Mouse (Mus musculus): ENCODE results near the gene Gm17268.
A peak's percentile ranks its signal among the peaks of the same experiment; 100 is the strongest.

Gm17268 gene

GRCm38 (mm10) chr11:82030171-82030570, 8.2 kb downstream of the Gm17268 start:
- no peak for DNase-seq (ENCODE audit: low spot score)

GRCm38 (mm10) chr11:82023769-82024168, 14.6 kb downstream of the Gm17268 start:
- DNase-seq (ENCODE audit: low spot score) = no peak

DNA sequence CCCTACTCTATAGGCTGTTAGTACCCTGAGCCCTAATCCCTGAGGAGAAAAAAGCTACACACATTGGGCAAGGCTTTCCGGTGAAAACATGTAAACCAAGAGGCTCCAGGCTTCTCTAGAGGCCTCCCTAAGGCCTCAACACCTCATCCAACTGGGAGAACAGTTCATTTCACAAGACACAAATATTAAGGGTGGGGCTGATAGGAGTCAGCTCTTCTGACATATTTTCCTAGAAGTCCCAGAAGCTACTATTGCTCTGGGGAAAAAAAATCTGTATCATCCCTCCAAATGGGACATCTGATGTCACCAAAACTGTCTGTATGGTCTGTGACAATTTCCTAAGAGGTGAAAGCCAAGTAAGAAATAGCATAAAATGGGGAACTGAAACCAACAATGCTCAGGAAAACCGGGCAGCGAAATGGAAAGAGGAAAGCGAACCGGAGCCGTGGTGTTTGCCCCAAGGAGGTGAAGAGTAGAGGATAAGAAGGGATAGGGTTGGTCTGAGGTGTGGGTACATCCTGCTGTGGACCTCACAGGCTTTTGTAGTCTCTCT, 15.8 kb downstream of the Gm17268 start:
- DNase-seq (ENCODE audit: low spot score) = no peak

DNA sequence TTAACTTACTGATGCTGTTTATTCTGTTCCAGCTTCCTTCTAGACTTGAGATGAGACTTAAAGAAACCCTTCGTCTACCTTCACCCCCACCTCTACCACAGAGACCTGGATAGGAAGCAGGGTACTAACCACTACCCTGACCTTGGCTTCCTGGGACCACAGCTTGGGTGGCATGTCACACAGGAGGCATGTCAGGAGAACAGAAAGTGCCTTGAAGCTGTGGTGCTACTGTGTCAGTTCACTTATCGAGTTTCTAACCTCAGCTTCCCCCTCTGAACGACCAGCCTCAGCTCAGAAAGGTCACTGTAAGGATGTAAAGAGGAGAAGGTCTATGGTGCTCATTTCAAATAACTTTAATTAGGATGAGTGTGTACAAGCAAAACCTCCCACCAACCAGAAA, 17.0 kb downstream of the Gm17268 start:
- DNase-seq (ENCODE audit: low spot score) = no peak

GRCm38 (mm10) chr11:82019793-82020192, 18.6 kb downstream of the Gm17268 start:
- no peak for DNase-seq (ENCODE audit: low spot score)

- DNase-seq (ENCODE audit: low spot score) = no peak
Measured at GRCm38 (mm10) chr11:82019389-82019788, 19.0 kb downstream of the Gm17268 start.

GRCm38 (mm10) chr11:82016181-82016780, 22.1 kb downstream of the Gm17268 start:
- no peak for DNase-seq (ENCODE audit: low spot score)

DNA sequence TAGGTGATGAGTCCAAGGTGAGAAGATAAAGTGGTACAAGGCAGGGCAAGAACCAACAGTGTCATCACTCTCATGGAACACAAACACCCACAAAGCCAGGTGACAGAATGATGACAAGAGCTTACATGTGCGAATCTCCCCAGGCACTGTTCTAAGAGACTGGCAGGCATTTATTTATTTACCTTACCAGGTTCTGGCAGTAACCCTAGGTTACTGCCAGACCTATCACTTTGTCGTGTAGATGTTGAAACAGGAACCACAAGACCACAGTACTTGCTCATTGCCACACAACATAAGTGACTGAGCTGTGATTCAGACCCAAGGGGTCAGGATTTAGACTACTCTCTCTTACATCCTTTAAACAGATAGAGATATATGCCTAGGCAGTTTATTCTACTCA, 23.3 kb downstream of the Gm17268 start:
- no peak for DNase-seq (ENCODE audit: low spot score)

- DNase-seq (ENCODE audit: low spot score) = no peak
Measured at GRCm38 (mm10) chr11:82013756-82014155, 24.6 kb downstream of the Gm17268 start.

DNA sequence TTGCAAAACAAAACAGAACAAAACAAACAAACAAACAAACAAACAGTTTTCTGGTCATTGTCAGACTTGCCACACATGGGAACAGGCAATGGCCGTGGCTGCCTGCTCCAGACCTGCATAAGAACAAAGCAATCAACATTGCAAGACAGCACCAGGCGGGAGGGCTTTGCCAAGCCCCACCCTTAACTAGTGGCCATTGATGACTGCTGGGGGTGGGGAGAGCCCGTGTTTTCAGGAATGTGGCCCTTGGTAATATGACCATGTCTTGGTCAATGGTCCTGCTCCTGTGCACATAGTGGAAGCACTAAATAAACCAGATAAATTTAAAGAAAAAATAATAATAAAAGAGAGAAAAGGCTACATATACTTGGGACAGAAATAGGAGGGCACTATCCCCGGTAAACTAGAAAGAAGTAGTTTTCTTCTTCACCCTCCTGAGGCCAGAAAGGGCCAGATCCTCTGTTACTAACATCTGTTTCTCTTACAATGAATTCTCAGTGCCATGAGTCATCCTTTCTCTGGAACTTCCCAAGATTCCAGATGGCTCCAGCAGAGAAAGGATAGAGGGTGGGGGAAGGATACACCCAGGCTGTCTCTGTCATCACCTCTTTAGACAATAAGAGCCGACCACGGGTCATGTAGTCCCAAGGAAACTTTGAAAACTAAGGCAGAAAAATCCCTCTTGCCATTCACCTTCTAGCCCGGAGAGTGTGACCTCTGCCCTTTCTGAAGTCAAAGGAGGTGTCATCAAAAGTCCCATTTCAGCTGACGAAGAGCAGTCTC, 26.8 kb downstream of the Gm17268 start:
- DNase-seq (ENCODE audit: low spot score) = no peak

- no peak for DNase-seq (ENCODE audit: low spot score)
Measured at GRCm38 (mm10) chr11:82010115-82010514, 28.2 kb downstream of the Gm17268 start.

- DNase-seq (ENCODE audit: low spot score) = peak; percentile 34
Measured at GRCm38 (mm10) chr11:82006796-82007423, 31.5 kb downstream of the Gm17268 start.

- DNase-seq (ENCODE audit: low spot score) = no peak
Measured at GRCm38 (mm10) chr11:82004810-82005209, 33.6 kb downstream of the Gm17268 start.

GRCm38 (mm10) chr11:82000581-82000980, 37.8 kb downstream of the Gm17268 start:
- DNase-seq (ENCODE audit: low spot score) = no peak

DNA sequence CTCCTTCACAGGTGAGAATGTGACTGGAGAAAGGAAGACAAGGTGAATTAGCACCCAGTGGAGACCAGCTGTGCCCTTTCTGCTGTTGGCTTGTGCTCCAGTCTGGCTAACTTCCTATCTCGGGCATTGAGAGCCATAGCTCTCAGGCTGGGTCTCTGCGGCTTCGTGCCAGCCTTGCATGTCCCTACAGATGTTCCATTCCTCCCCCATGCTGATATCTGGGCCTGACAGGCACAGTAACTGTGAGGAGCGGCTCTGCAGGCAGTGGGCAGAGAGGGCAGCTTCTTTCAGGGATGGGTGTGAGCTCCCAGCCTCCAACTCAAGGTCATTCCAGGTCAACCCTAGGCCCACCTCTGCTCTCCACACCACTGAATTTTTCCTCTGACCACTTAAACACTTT, 38.9 kb downstream of the Gm17268 start:
- no peak for DNase-seq (ENCODE audit: low spot score)

DNA sequence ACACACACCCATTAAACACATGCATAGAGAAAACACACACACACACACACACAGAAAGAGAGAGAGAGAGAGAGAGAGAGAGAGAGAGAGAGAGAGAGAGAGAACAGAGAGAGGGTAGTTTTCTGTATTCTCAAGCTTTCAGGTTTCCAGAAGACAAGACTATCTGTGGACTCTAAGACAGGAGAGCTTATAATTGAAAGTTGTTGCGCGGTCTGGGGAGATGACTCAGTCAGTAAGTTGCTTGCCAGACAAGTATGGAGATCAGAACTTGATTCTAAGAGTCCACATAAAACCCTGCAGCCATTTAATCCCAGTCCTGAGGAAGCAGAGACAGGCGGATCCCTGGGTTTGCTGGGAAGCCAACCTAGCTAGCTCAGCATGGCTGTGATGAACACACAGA, 39.7 kb downstream of the Gm17268 start:
- DNase-seq (ENCODE audit: low spot score) = no peak

DNA sequence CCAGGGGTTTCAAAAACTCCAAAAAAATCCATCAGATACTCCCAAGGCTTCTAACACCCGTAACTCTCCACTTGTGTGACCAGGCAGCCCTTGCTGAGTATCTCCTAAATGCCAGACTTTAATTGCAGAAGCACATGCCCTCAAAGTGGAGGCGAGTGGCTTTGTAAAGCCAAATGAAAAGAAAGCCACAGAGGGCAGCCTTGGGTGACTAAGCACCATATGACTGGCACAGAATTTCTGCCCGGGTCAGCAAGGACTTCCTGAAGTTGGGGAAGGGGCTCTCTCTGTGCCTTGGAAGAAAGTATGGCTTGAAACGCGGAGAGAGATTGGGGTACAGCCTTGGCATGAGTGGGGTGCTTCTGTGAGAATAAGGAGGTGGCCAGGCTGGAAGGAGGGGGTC, 41.3 kb downstream of the Gm17268 start:
- DNase-seq (ENCODE audit: low spot score) = no peak

DNA sequence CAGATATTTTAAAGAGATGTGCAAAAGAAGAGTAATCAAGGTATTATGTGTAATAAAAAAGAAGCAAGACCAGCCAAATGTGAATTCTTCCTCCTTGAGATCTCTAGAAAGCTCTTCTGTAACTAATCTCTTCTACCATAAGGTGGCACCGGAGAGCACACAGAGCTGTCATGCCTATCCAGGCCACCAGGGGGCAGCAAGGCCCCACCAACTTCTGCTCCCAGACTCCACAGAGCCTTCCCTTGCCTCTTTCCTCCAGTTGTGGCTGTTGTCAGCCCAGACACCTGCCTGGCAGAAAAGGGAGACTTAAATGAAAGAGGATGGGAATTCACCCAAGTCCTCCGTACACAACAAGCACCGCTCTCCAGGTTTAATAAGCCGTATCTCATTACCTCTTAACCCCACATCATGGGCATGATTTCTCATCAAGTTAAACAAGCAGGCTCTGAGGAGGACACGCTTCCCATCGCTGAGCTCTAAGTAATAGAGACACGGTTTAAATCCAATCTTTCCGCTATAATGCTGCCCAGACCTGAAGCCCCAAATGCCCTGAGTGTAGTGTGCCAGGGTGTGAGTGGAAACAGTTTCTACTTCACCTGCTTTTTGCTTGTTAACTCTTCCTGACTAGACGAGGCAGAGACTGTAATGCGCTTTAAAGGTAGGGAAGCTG, 42.1 kb downstream of the Gm17268 start:
- DNase-seq (ENCODE audit: low spot score) = peak; percentile 64

- DNase-seq (ENCODE audit: low spot score) = peak; percentile 15
Measured at GRCm38 (mm10) chr11:81983146-81983545, 55.2 kb downstream of the Gm17268 start.

GRCm38 (mm10) chr11:81982191-81982590, 56.2 kb downstream of the Gm17268 start:
- DNase-seq (ENCODE audit: low spot score) = no peak

All from ovary, postnatal 36 days (tissue).